Mouse (Mus musculus): ENCODE measurements around the gene Atp6v1d. TPM values are rescaled to one million over a fixed set of nuclear protein-coding genes. Genes with fewer than 3 reads are reported as not detected.
A peak's percentile ranks its signal among the peaks of the same experiment; 100 is the strongest.

Gene Atp6v1d
- polyA plus RNA-seq, 1 experiment from 2014 or later = 106 TPM

DNA sequence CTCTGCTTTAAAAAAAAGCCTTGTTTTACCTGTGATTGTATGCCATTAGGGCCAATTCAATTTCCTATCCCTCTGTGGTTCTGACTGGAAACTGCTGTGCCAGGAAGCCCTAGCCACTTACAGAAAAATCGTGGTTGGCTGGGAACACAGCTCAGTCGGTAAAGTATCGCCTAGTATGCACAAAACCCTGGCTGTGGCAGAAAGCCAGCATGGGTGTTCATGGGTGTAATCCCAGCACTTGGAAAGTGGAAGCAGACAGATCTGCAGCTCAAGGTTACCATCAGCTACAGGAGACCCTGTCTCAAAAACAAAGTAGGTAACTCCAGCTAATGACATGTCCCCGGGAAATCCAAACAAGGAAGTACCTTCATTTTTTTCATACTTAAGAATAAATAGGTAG is 21.5 kb downstream of the Atp6v1d start:
- no peak for DNase-seq (ENCODE audit: low spot score, missing footprints)
- Histone ChIP-seq H3K27me3 (ENCODE audit: control insufficient read depth, insufficient read depth, low read length) (no peaks in the 10 kb centered on the region), H3K9ac (ENCODE audit: low read length) (no peak overlapping the region), H3K27ac (ENCODE audit: low read depth, low read length) (no peak overlapping the region), H3K4me1 (ENCODE audit: control insufficient read depth, insufficient read depth, low read length) (no peaks in the 10 kb centered on the region), H3K4me3 (ENCODE audit: low read depth, low read length) (no peak overlapping the region), H3K4me2 (no peak overlapping the region), H3K9me3 (ENCODE audit: control insufficient read depth, low read length) (no peaks in the 10 kb centered on the region), H3K36me3 (ENCODE audit: control insufficient read depth, insufficient read depth, low read length) (peaks cover 12% of the 10 kb centered on the region; the same call in 1 of the 2 replicates)
- no peak for ATAC-seq (ENCODE audit: low FRiP score)
- WGBS = 91% methylated on average over 4 of the region's 4 CpGs

DNA sequence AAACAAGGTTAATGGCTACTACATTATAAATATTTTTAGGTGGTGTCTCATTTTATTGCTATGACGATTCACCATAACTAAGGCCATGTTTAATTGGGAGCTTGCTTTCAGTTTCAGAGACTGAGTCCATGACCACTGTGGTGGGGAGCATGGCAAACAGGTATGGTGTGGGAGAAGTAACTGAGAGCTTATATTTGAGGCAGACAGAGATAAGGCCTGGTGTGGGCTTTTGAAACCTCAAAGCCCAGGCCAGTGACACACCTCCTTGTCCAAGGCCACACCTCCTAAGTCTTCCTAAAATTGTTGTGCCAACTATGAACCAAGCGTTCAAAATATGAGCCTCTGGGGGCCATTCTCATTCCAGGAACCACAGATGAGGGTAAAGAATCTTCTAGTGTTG is 26.9 kb downstream of the Atp6v1d start:
- ATAC-seq (ENCODE audit: low FRiP score) = no peak
- no peak overlapping the region for H3K9ac ChIP-seq (ENCODE audit: low read length)

DNA sequence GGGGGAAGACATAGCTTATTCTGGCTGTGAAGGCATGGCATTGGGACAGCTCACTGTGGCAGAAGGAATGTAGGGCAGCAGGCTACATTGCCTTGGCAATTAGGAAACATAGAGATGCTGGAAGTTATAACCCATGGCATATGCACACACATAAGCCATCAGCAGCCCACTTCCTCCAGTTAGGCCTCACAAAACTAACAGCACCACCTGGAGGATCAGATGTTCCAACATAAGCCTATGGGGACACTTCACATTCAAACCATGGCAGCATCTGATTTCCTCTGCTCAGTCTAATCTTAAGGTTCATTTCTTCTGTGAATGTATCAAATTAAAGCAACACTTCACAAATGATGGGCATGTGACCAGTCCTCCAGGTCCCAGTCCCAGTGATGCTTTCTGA is 47.0 kb downstream of the Atp6v1d start:
- no peak for ATAC-seq (ENCODE audit: low FRiP score)
- Histone ChIP-seq H3K4me1 (ENCODE audit: control insufficient read depth, insufficient read depth, low read length) (no peaks in the 10 kb centered on the region), H3K27ac (ENCODE audit: low read depth, low read length) (no peak overlapping the region), H3K9me3 (ENCODE audit: control insufficient read depth, low read length) (no peaks in the 10 kb centered on the region), H3K27me3 (ENCODE audit: control insufficient read depth, insufficient read depth, low read length) (no peaks in the 10 kb centered on the region), H3K36me3 (ENCODE audit: control insufficient read depth, insufficient read depth, low read length) (no peaks in the 10 kb centered on the region), H3K4me3 (ENCODE audit: low read depth, low read length) (no peak overlapping the region), H3K4me2 (no peak overlapping the region), H3K9ac (ENCODE audit: low read length) (no peak overlapping the region)
- DNase-seq (ENCODE audit: low spot score, missing footprints) = no peak

More for the DNA sequence above, 26.9 kb downstream of the Atp6v1d start:
- Histone ChIP-seq H3K9me3 (ENCODE audit: control insufficient read depth, low read length) (no peaks in the 10 kb centered on the region), H3K4me3 (ENCODE audit: low read depth, low read length) (no peak overlapping the region), H3K27ac (ENCODE audit: low read depth, low read length) (no peak overlapping the region), H3K4me2 (no peak overlapping the region), H3K4me1 (ENCODE audit: control insufficient read depth, insufficient read depth, low read length) (no peaks in the 10 kb centered on the region), H3K36me3 (ENCODE audit: control insufficient read depth, insufficient read depth, low read length) (peaks cover 5% of the 10 kb centered on the region; the same call in 1 of the 2 replicates), H3K27me3 (ENCODE audit: control insufficient read depth, insufficient read depth, low read length) (no peaks in the 10 kb centered on the region)
- DNase-seq (ENCODE audit: low spot score, missing footprints) = no peak
- 93% methylated on average over 2 of the region's 2 CpGs for WGBS

DNA sequence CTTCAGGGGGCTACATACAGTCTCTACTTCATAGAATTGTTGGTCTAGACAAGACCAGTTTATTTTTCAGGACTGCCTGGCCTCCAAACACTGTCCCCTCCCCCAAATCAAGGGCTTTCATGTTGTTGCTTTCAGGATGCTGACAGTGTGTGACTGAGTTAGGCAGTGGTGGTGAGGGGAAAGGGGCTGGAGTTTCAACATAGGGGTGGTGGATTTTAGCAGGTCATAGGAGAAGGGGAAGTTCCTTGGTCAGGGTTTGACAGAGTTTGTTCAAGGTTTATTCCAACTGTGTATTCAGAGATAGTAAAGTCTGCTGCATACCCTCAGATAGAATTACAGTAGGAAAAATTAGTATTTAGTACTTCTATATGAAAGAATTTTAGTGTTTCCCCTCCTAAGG is 59.6 kb downstream of the Atp6v1d start:
- ATAC-seq (ENCODE audit: low FRiP score) = no peak
- Histone ChIP-seq H3K27me3 (ENCODE audit: control insufficient read depth, insufficient read depth, low read length) (no peaks in the 10 kb centered on the region), H3K36me3 (ENCODE audit: control insufficient read depth, insufficient read depth, low read length) (no peaks in the 10 kb centered on the region), H3K4me3 (ENCODE audit: low read depth, low read length) (no peak overlapping the region), H3K9ac (ENCODE audit: low read length) (no peak overlapping the region), H3K4me1 (ENCODE audit: control insufficient read depth, insufficient read depth, low read length) (no peaks in the 10 kb centered on the region), H3K27ac (ENCODE audit: low read depth, low read length) (no peak overlapping the region), H3K4me2 (no peak overlapping the region), H3K9me3 (ENCODE audit: control insufficient read depth, low read length) (no peaks in the 10 kb centered on the region)
- DNase-seq (ENCODE audit: low spot score, missing footprints) = no peak

DNA sequence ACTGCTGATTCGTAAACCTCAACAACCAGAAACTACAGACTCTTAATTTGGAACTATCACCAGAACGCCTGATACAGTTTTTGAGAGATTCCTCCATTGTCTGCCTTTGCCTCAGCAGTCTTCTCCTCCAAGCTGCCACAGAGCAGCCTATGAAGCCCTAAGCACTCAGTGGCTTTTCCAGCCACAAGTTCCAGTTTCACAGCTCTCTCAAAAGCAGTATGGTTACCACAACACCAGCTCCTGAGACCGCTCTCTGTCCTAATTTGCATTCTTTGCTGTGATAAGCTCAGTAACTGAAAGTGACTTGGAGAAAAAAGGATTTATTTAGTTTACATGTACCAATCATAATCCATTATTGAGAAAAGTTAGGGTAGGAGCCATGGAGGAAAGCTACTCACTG is 61.4 kb downstream of the Atp6v1d start:
- Histone ChIP-seq H3K36me3 (ENCODE audit: control insufficient read depth, insufficient read depth, low read length) (no peaks in the 10 kb centered on the region), H3K9me3 (ENCODE audit: control insufficient read depth, low read length) (no peaks in the 10 kb centered on the region), H3K4me2 (no peak overlapping the region), H3K27me3 (ENCODE audit: control insufficient read depth, insufficient read depth, low read length) (no peaks in the 10 kb centered on the region), H3K4me1 (ENCODE audit: control insufficient read depth, insufficient read depth, low read length) (no peaks in the 10 kb centered on the region), H3K27ac (ENCODE audit: low read depth, low read length) (no peak overlapping the region), H3K9ac (ENCODE audit: low read length) (no peak overlapping the region), H3K4me3 (ENCODE audit: low read depth, low read length) (no peak overlapping the region)
- WGBS = 86% methylated on average over 3 of the region's 3 CpGs
- DNase-seq (ENCODE audit: low spot score, missing footprints) (peak; percentile 19), ATAC-seq (ENCODE audit: low FRiP score) (no peak)

DNA sequence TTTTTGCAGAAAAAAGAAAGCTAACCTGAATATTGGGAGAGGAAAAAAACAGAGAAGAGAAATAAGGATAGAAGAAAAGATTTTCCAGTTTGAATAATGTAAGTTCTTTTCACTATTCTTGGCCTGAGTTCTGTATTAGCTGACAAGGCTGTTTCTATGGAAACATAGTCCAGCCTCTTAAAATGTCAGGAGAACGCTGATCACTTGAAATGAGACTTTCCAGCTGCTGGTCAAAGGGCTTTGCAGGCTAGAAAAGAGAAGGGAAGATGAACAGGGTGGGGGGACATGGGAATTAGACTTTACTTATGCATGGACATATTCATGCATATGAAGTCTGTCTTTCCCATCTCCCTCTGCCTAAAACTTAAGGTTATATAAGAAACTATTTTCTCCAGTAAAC is 67.2 kb downstream of the Atp6v1d start:
- no peak overlapping the region for H3K27ac ChIP-seq (ENCODE audit: low read depth, low read length)
- peaks cover 4% of the 10 kb centered on the region; the same call in 1 of the 2 replicates for H3K4me1 ChIP-seq (ENCODE audit: control insufficient read depth, insufficient read depth, low read length)
- no peak overlapping the region for H3K9ac ChIP-seq (ENCODE audit: low read length)
- ATAC-seq (ENCODE audit: low FRiP score) = peak; percentile 50; the same call in 1 of the 2 replicates
- H3K36me3 ChIP-seq (ENCODE audit: control insufficient read depth, insufficient read depth, low read length) = no peaks in the 10 kb centered on the region
- H3K4me2 ChIP-seq = no peak overlapping the region
- no peaks in the 10 kb centered on the region for H3K9me3 ChIP-seq (ENCODE audit: control insufficient read depth, low read length)
- H3K27me3 ChIP-seq (ENCODE audit: control insufficient read depth, insufficient read depth, low read length) = no peaks in the 10 kb centered on the region
- no peak for DNase-seq (ENCODE audit: low spot score, missing footprints)
- no peak overlapping the region for H3K4me3 ChIP-seq (ENCODE audit: low read depth, low read length)
- 19% methylated on average over 1 of the region's 1 CpGs for WGBS

DNA sequence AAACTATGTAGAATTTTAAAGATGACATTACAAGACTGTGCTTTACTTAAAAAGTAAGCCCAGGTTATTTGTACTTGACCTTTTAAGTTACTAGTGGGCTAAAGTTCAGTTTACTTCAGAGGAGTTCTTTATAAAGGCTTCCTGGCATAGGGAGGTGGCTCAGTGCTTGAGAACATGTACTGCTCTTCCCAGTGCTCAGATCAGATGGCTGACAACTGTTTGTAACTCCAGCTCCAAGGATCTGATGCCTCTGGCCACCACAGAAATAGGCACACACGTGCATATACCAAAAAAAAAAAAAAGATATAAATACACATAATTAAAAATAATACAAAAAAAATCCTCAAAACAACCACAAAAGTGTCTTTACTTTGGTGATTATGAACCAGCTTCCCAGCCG is 70.6 kb downstream of the Atp6v1d start:
- Histone ChIP-seq H3K9ac (ENCODE audit: low read length) (no peak overlapping the region), H3K27me3 (ENCODE audit: control insufficient read depth, insufficient read depth, low read length) (no peaks in the 10 kb centered on the region), H3K27ac (ENCODE audit: low read depth, low read length) (no peak overlapping the region), H3K4me1 (ENCODE audit: control insufficient read depth, insufficient read depth, low read length) (peaks cover 7% of the 10 kb centered on the region; the same call in 1 of the 2 replicates), H3K9me3 (ENCODE audit: control insufficient read depth, low read length) (no peaks in the 10 kb centered on the region), H3K4me2 (no peak overlapping the region), H3K36me3 (ENCODE audit: control insufficient read depth, insufficient read depth, low read length) (no peaks in the 10 kb centered on the region), H3K4me3 (ENCODE audit: low read depth, low read length) (no peak overlapping the region)
- no peak for DNase-seq (ENCODE audit: low spot score, missing footprints)
- no peak for ATAC-seq (ENCODE audit: low FRiP score)
- WGBS = 76% methylated on average over 2 of the region's 2 CpGs

Other genes with a start within 250 kb of the Atp6v1d start
- not detected in 2 replicates for gene Fam71d, start 170.1 kb downstream of the Atp6v1d start, polyA plus RNA-seq (2014; fragmentation: Nextera tagmentation; extraction: Ambion mirVana)
- 27.6 and 30.2 TPM in 2 replicates for gene Mpp5, start 112.7 kb downstream of the Atp6v1d start, polyA plus RNA-seq (2014; fragmentation: Nextera tagmentation; extraction: Ambion mirVana)
- 249 and 250 TPM in 2 replicates for gene Eif2s1, start 181 bp upstream of the Atp6v1d start, polyA plus RNA-seq (2014; fragmentation: Nextera tagmentation; extraction: Ambion mirVana)
- 2.9 and 3.9 TPM in 2 replicates for gene Plek2, start 45.3 kb upstream of the Atp6v1d start, polyA plus RNA-seq (2014; fragmentation: Nextera tagmentation; extraction: Ambion mirVana)
- gene Tmem229b, start 146.0 kb upstream of the Atp6v1d start, polyA plus RNA-seq (2014; fragmentation: Nextera tagmentation; extraction: Ambion mirVana) = 6.0 and 6.4 TPM in 2 replicates
- gene Plekhh1, start 167.5 kb upstream of the Atp6v1d start, polyA plus RNA-seq (2014; fragmentation: Nextera tagmentation; extraction: Ambion mirVana) = 6.4 and 6.8 TPM in 2 replicates
- 29.0 and 29.6 TPM in 2 replicates for gene Pigh, start 228.0 kb upstream of the Atp6v1d start, polyA plus RNA-seq (2014; fragmentation: Nextera tagmentation; extraction: Ambion mirVana)